Mouse (Mus musculus): Measurements from ENCODE around the gene R3hdm4. TPM values are rescaled to one million over a fixed set of nuclear protein-coding genes. Genes with fewer than 3 reads are reported as not detected.
A peak's percentile ranks its signal among the peaks of the same experiment; 100 is the strongest.

Gene R3hdm4
- total RNA-seq, 2 experiments from 2014 or later: 366 to 394 TPM

- DNase-seq (ENCODE audit: low spot score in 2 of 2): no peak
- intact Hi-C loops (cut with DNase I): no loop called here
Measured at GRCm38 (mm10) chr10:79945507-79946234, 24.7 kb upstream of the R3hdm4 start.

GRCm38 (mm10) chr10:79943471-79943901 is 22.5 kb upstream of the R3hdm4 start:
- intact Hi-C loops (cut with DNase I): no loop called here
- no peak for DNase-seq (ENCODE audit: low spot score in 2 of 2)

- DNase-seq (ENCODE audit: low spot score in 2 of 2): no peak
- intact Hi-C loops (cut with DNase I): no loop called here
Measured at GRCm38 (mm10) chr10:79942988-79943387, 22.0 kb upstream of the R3hdm4 start.

GRCm38 (mm10) chr10:79940749-79941148 is 19.7 kb upstream of the R3hdm4 start:
- intact Hi-C loops (cut with DNase I): no loop called here
- peak in 1 of 2 experiments; percentile 31 for DNase-seq (ENCODE audit: low spot score in 2 of 2)

GRCm38 (mm10) chr10:79937775-79938526 is 16.9 kb upstream of the R3hdm4 start:
- intact Hi-C loops (cut with DNase I): no loop called here
- DNase-seq (ENCODE audit: low spot score in 2 of 2): no peak

- intact Hi-C loops (cut with DNase I): no loop called here
- no peak for DNase-seq (ENCODE audit: low spot score in 2 of 2)
Measured at GRCm38 (mm10) chr10:79936911-79937441, 16.0 kb upstream of the R3hdm4 start.

- no peak for DNase-seq (ENCODE audit: low spot score in 2 of 2)
- intact Hi-C loops (cut with DNase I): no loop called here
Measured at GRCm38 (mm10) chr10:79936284-79936910, 15.4 kb upstream of the R3hdm4 start.

GRCm38 (mm10) chr10:79934794-79935569 is 14.0 kb upstream of the R3hdm4 start:
- DNase-seq (ENCODE audit: low spot score in 2 of 2): no peak
- intact Hi-C loops (cut with DNase I): no loop called here

GRCm38 (mm10) chr10:79934272-79934721 is 13.3 kb upstream of the R3hdm4 start:
- intact Hi-C loops (cut with DNase I): no loop called here

GRCm38 (mm10) chr10:79933861-79934260 is 12.9 kb upstream of the R3hdm4 start:
- DNase-seq (ENCODE audit: low spot score in 2 of 2): no peak
- intact Hi-C loops (cut with DNase I): no loop called here

More at GRCm38 (mm10) chr10:79934272-79934721, 13.3 kb upstream of the R3hdm4 start:
- peak; percentile 58 to 70 for DNase-seq (ENCODE audit: low spot score in 2 of 2)

GRCm38 (mm10) chr10:79933145-79933679 is 12.2 kb upstream of the R3hdm4 start:
- no peak for DNase-seq (ENCODE audit: low spot score in 2 of 2)
- intact Hi-C loops (cut with DNase I): no loop called here

- intact Hi-C loops (cut with DNase I): no loop called here
- no peak for DNase-seq (ENCODE audit: low spot score in 2 of 2)
Measured at GRCm38 (mm10) chr10:79932736-79933135, 11.7 kb upstream of the R3hdm4 start.

- DNase-seq (ENCODE audit: low spot score in 2 of 2): no peak
- intact Hi-C loops (cut with DNase I): no loop called here
Measured at GRCm38 (mm10) chr10:79931797-79932196, 10.8 kb upstream of the R3hdm4 start.

- DNase-seq (ENCODE audit: low spot score in 2 of 2): no peak
- intact Hi-C loops (cut with DNase I): no loop called here
Measured at GRCm38 (mm10) chr10:79930826-79931186, 9.8 kb upstream of the R3hdm4 start.

- DNase-seq (ENCODE audit: low spot score in 2 of 2): no peak
- intact Hi-C loops (cut with DNase I): no loop called here
Measured at GRCm38 (mm10) chr10:79929967-79930825, 9.2 kb upstream of the R3hdm4 start.

- DNase-seq (ENCODE audit: low spot score in 2 of 2): no peak
- intact Hi-C loops (cut with DNase I): no loop called here
Measured at GRCm38 (mm10) chr10:79928907-79929701, 8.1 kb upstream of the R3hdm4 start.

- no peak for DNase-seq (ENCODE audit: low spot score in 2 of 2)
- intact Hi-C loops (cut with DNase I): no loop called here
Measured at GRCm38 (mm10) chr10:79928030-79928694, 7.2 kb upstream of the R3hdm4 start.
